Mouse (Mus musculus) forebrain, embryonic 13.5 days (tissue): ENCODE results near the gene Vps11. TPM values are rescaled to one million over a fixed set of nuclear protein-coding genes. Genes with fewer than 3 reads are reported as not detected.
"Not testable (repeated sequence)": the region's sequence is repeated elsewhere in the genome, so short reads cannot be mapped to it uniquely, and the experiment has no call there.

Source experiments
- ATAC-seq: fragments of 200-750 bp; cut with Nextera tagmentation; 2 replicates; pipeline ENCODE4 v1.8.0; 2017
- H3K27ac ChIP-seq: fragments of 300-500 bp; sonication (generic); 2 replicates; pipeline ENCODE4 v1.5.1; 2015; ENCODE audit warnings: inconsistent platforms, mild to moderate bottlenecking, moderate library complexity
- H3K27me3 ChIP-seq: fragments of 300-500 bp; sonication (generic); 2 replicates; pipeline ENCODE4 v1.6.1; 2015; ENCODE audit warnings: mild to moderate bottlenecking, inconsistent platforms
- H3K36me3 ChIP-seq: fragments of 300-500 bp; sonication (generic); 2 replicates; pipeline ENCODE4 v1.6.1; 2015; ENCODE audit warnings: mild to moderate bottlenecking, inconsistent platforms; ENCODE audit not compliant: poor library complexity, severe bottlenecking
- H3K4me1 ChIP-seq: fragments of 300-500 bp; sonication (generic); 2 replicates; pipeline ENCODE4 v1.6.1; 2015; ENCODE audit warnings: inconsistent platforms
- H3K4me2 ChIP-seq: fragments of 300-500 bp; sonication (generic); 2 replicates; pipeline ENCODE4 v1.6.1; 2015; ENCODE audit warnings: inconsistent platforms, mild to moderate bottlenecking, moderate library complexity
- H3K4me3 ChIP-seq: fragments of 300-500 bp; sonication (generic); 2 replicates; pipeline ENCODE4 v1.5.1; 2015; ENCODE audit warnings: mild to moderate bottlenecking, inconsistent platforms
- H3K9ac ChIP-seq: fragments of 300-500 bp; sonication (generic); 2 replicates; pipeline ENCODE4 v1.6.1; 2015; ENCODE audit warnings: mild to moderate bottlenecking, inconsistent platforms
- H3K9me3 ChIP-seq: fragments of 300-500 bp; sonication (generic); replicated peaks from 2 replicates; pipeline ENCODE4 v1.6.1; 2016; ENCODE audit warnings: inconsistent platforms
- WGBS: fragments of 180-500 bp; shearing (Covaris S2); methylation state at CpG from one replicate; pipeline ENCODE4 v1.1.7; 2015; 5-methylcytosine and 5-hydroxymethylcytosine counted together
- polyA plus RNA-seq: library from polyadenylated mRNA; unstranded; fragments of >200 nt; fragmentation: Nextera tagmentation; extraction: Ambion mirVana; gene quantifications from 2 replicates; pipeline ENCODE4 v1.2.1, GENCODE M21; 2015

Vps11 gene
- polyA plus RNA-seq, 1 experiment from 2014 or later = 34.9 TPM

DNA sequence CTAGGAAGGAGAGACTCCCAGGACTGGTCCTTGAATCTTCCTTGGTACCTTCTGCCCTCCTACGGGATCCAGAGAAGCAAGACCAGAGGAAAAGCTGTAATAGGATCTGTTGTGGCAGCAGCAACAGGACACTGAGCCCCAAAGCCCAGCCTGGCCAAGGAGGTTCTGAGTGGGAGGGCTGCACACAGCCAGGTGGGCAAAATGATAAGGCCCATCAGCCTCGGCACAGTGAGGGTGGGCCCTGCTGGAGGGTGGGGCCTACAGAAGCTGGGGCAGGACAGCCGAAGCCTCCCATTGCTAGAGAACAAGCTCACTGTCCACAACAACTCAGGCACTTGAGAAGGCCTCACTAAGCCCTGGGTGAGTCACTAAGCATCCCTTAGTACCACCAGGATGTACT is 19.3 kb downstream of the Vps11 start:
- H3K27me3 ChIP-seq = no peaks in the 10 kb centered on the region
- H3K27ac ChIP-seq = no peak overlapping the region
- 94% methylated on average over 3 of the region's 3 CpGs for WGBS
- peaks cover 25% of the 10 kb centered on the region for H3K4me1 ChIP-seq
- H3K9me3 ChIP-seq = no peaks in the 10 kb centered on the region
- H3K36me3 ChIP-seq = peaks cover 55% of the 10 kb centered on the region
- H3K9ac ChIP-seq = no peak overlapping the region
- no peak overlapping the region for H3K4me3 ChIP-seq
- no peak overlapping the region for H3K4me2 ChIP-seq
- no peak for ATAC-seq

DNA sequence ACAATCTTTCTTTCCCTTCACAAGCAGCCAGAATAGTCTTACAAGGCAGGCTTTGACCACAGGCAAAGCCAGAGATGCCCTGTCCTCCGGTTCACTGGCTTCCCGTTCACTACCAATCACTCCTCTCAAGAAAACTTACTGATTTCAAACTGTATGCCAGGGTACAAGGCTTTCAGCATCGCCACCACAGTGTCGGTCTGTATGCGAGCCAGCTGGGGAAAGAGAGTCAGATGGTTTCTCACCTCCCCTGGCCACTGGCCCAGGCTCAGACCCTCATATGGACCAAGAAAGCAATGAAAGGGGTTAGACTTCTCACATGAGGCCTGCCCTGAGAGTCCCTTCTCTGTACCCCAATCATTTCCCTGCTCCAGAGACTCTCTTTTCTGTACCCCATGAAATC is 20.0 kb downstream of the Vps11 start:
- no peak overlapping the region for H3K4me3 ChIP-seq
- peaks cover 55% of the 10 kb centered on the region for H3K36me3 ChIP-seq
- no peak overlapping the region for H3K9ac ChIP-seq
- H3K27ac ChIP-seq = no peak overlapping the region
- H3K4me1 ChIP-seq = peaks cover 32% of the 10 kb centered on the region
- ATAC-seq = no peak
- no peak overlapping the region for H3K4me2 ChIP-seq
- no peaks in the 10 kb centered on the region for H3K9me3 ChIP-seq
- H3K27me3 ChIP-seq = no peaks in the 10 kb centered on the region
- WGBS = 96% methylated on average over 5 of the region's 5 CpGs

DNA sequence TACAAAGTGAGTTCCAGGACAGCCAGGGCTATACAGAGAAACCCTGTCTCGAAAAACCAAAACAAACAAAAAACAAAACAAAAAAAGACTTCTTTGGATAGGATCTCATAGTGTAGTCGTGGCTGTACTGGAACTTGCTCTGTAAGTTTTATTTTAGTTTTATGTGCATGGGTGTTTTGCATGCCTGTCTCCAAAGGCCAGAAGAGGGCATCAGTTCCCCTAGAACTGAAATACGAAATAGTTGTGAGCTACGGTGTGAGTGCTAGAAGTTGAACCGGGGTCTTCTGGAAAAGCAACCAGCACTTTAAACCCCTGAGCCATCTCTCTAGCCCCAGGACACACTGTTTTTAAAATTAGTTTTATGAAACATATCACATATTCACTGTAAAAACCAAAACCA is 22.9 kb downstream of the Vps11 start:
- H3K4me2 ChIP-seq = no peak overlapping the region
- 84% methylated on average over 5 of the region's 5 CpGs for WGBS
- ATAC-seq = no peak
- no peaks in the 10 kb centered on the region for H3K27me3 ChIP-seq
- no peak overlapping the region for H3K4me3 ChIP-seq
- H3K9ac ChIP-seq = no peak overlapping the region
- H3K27ac ChIP-seq = no peak overlapping the region
- H3K36me3 ChIP-seq = peaks cover 50% of the 10 kb centered on the region
- no peaks in the 10 kb centered on the region; the same call in 1 of the 2 replicates for H3K9me3 ChIP-seq
- H3K4me1 ChIP-seq = peaks cover 34% of the 10 kb centered on the region

DNA sequence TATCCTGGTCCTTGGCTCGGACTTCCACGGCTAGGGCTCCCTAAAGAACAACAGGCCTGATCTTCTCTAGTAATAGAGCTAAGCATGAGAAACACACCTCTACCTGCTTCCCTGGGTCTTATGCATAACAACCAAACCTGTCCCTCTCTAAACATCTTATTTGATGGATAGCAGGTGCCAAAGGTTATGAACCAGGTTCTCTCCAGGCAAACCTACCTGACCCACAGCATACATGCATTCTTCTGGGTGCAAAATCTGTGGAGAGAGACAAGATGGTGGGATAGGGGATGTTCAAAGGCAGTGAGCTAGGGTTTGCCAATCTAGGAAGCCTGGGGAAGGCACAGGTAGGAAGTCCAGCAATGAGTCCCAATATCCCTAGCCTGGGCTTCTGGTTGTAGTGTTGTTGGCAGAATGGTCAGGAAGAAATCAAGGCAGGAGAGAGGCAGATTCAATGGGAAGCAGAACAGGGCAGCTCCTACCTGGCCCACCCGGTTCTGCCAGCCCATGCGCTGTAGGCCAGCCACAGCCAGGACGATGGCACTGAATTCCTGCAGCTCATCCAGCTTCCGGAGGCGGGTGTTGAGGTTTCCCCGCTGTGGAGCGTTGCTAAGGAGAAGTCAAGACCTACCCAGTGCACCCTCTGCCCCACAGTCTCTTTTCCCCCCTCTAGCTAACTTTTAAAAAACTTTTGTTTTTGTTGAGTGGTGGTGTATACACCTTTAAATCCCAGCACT is 23.9 kb downstream of the Vps11 start:
- Histone ChIP-seq H3K36me3 (peaks cover 60% of the 10 kb centered on the region), H3K9ac (peak overlapping the region; percentile 98), H3K4me2 (peak overlapping the region; percentile 81), H3K27ac (peak overlapping the region; percentile 21; the same call in 1 of the 2 replicates), H3K4me1 (peaks cover 25% of the 10 kb centered on the region), H3K9me3 (no peaks in the 10 kb centered on the region; the same call in 1 of the 2 replicates), H3K4me3 (peak overlapping the region; percentile 92), H3K27me3 (no peaks in the 10 kb centered on the region)
- WGBS = 64% methylated on average over 9 of the region's 9 CpGs
- no peak for ATAC-seq

- Histone ChIP-seq H3K27me3 (no peaks in the 10 kb centered on the region), H3K4me3 (peak overlapping the region; percentile 92), H3K4me1 (peaks cover 23% of the 10 kb centered on the region), H3K36me3 (peaks cover 65% of the 10 kb centered on the region), H3K9me3 (no peaks in the 10 kb centered on the region; the same call in 1 of the 2 replicates), H3K9ac (peak overlapping the region; percentile 98), H3K27ac (no peak overlapping the region; the same call in 1 of the 2 replicates), H3K4me2 (peak overlapping the region; percentile 81)
- WGBS = 84% methylated on average over 3 of the region's 3 CpGs
- no peak for ATAC-seq
Observed at GRCm38 (mm10) chr9:44336964-44337363, 24.5 kb downstream of the Vps11 start.

GRCm38 (mm10) chr9:44336513-44336912 is 25.0 kb downstream of the Vps11 start:
- WGBS = 21% methylated on average over 4 of the region's 4 CpGs
- Histone ChIP-seq H3K36me3 (peaks cover 68% of the 10 kb centered on the region), H3K4me3 (peak overlapping the region; percentile 92), H3K9ac (peak overlapping the region; percentile 98), H3K4me2 (peak overlapping the region; percentile 81), H3K4me1 (peaks cover 23% of the 10 kb centered on the region)
- not testable (repeated sequence) for H3K27me3 ChIP-seq, H3K27ac ChIP-seq, H3K9me3 ChIP-seq, ATAC-seq

DNA sequence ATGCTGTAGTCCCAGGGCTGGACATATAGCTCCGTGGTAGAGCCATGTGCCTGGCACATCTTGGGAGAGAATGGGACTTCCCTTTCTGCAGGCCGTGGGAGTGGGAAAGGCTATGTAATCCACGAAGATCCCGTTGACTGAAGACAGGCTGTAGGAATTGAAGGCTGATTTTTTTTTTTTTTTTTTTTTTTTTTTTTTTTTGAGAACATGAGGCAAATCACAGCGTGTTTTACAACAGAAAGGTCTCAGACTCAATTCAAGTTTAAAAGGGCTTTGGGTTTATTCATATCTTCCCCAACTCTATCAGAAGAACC is 25.4 kb downstream of the Vps11 start:
- ATAC-seq = no peak
- Histone ChIP-seq H3K4me1 (peaks cover 23% of the 10 kb centered on the region), H3K9ac (peak overlapping the region; percentile 98), H3K9me3 (no peaks in the 10 kb centered on the region; the same call in 1 of the 2 replicates), H3K4me3 (peak overlapping the region; percentile 92), H3K27me3 (no peaks in the 10 kb centered on the region), H3K36me3 (peaks cover 68% of the 10 kb centered on the region), H3K4me2 (peak overlapping the region; percentile 81), H3K27ac (peak overlapping the region; percentile 98; the same call in 1 of the 2 replicates)
- 0% methylated on average over 5 of the region's 5 CpGs for WGBS

DNA sequence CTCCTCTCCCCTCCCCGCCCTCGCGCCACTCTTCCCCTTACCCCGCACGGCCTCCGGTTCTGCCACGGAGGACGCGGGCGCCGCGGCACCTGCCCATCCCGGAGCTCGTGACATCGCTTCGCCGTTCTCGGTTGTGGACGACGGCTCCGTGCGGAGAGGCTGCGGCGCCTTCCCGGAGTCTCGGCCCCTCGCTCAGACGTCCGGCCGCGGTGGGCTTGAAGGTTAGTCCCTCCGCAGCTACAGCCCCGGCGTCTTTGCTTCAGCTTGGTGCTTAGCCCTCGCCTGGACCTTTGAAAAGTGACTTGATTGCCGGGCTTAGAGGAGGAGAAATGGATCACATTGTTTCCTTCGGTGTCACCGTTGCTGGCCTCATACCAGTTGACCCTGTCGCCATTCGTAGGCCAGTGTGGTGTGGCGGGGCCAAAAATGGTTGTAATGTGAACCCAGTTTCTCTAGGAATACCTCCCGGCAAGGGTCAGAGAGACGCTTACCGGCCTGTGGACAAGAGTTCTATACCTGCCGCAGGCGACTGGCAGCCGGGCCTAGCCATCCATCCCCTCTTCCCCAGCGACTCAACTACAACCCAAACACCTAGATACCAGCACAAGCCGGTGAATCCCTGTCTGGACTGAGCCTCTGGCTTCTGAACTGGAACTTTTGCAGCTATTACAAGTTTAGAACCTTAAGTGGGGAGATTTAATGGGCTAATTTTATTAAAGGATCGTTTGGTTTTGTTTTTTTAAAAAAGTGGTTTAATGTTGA is 26.0 kb downstream of the Vps11 start:
- Histone ChIP-seq H3K36me3 (peaks cover 70% of the 10 kb centered on the region), H3K9ac (peak overlapping the region; percentile 98), H3K4me2 (peak overlapping the region; percentile 81), H3K9me3 (no peaks in the 10 kb centered on the region; the same call in 1 of the 2 replicates), H3K4me1 (peaks cover 23% of the 10 kb centered on the region), H3K27ac (peak overlapping the region; percentile 98), H3K27me3 (no peaks in the 10 kb centered on the region), H3K4me3 (peak overlapping the region; percentile 92)
- WGBS = under 1% methylated on average over 50 of the region's 50 CpGs
- peak; percentile 28; the same call in 1 of the 2 replicates for ATAC-seq

DNA sequence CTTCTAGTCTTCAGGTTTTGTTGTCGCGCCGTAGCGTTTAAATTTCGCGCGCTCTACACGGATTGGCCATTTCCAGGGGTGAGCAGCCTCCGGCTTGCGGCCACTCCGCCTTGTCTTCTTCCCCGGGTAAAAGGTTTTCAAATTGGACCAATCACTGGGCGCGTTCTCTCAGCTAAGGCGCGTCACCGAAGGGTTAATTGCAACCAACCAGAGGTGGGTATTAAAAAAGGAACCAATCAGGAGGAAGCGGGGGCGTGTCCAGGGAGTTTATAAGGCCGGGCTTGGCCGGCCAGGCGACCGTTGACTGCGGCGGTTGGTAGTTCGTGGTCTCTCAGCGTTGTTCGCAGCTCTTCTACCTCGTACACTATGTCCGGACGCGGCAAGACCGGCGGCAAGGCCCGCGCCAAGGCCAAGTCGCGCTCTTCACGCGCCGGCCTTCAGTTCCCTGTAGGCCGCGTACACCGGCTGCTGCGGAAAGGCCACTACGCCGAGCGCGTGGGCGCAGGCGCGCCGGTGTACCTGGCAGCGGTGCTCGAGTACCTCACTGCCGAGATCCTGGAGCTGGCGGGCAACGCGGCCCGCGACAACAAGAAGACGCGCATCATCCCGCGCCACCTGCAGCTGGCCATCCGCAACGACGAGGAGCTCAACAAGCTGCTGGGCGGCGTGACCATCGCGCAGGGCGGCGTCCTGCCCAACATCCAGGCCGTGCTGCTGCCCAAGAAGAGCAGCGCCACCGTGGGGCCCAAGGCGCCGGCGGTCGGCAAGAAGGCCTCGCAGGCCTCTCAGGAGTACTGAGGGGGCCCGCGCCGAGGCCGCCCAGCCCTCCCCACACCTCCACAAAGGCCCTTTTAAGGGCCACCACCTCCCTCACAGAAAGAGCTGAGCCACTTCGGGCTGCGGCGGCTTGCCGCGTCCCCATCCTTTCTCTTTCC is 26.8 kb downstream of the Vps11 start, which contains the start of gene H2afx:
Gene H2afx (plus strand): TSS at position 299 of the 935 bp plus-strand sequence.
- peak within 1 kb of the TSS; percentile 98 for H3K27ac ChIP-seq
- under 1% methylated on average over 84 of the region's 91 CpGs for WGBS
- H3K9ac ChIP-seq = peak within 1 kb of the TSS; percentile 98
- peaks cover 72% of the 10 kb centered on the region for H3K36me3 ChIP-seq
- peak within 1 kb of the TSS; percentile 81 for H3K4me2 ChIP-seq
- H3K27me3 ChIP-seq = no peaks in the 10 kb centered on the region
- peak within 1 kb of the TSS; percentile 92 for H3K4me3 ChIP-seq
- ATAC-seq = peak; percentile 95
- H3K9me3 ChIP-seq = no peaks in the 10 kb centered on the region; the same call in 1 of the 2 replicates
- H3K4me1 ChIP-seq = peaks cover 23% of the 10 kb centered on the region

DNA sequence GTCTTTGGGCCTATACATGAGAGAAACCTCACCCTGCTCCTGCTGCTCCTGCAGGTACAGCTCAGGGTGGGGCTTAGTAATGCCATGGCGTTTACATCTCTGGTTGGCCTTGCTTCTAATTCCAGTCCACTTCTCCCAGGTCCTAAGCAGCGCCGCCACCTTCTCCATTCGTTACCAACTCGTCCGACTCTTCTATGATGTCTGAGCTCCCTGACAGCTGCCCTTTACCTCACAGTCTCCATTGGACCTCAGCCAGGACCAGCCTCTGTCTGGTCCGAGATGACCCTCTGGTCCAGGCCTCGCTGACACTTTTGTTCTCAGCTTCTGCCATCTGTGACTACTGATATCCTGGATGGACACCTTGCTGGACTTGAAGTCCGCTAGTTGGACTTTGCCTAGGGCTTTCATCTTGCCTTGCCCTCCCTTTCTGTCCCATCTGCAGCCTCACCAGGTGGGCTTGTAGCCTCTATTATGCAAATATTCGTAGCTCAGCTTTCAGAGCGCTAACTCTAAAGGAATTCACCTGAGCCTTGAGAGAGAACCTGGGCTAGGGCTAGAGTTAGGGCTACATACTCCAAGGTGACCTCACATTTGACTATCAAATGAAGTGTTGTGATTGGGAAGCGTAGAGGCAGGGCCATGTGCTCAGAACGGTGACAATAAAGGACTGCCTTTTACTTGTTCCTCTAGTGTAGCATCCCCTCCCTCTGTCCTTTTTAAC is 28.4 kb downstream of the Vps11 start:
- Histone ChIP-seq H3K27me3 (no peaks in the 10 kb centered on the region), H3K36me3 (peaks cover 69% of the 10 kb centered on the region), H3K9ac (no peak overlapping the region), H3K4me2 (no peak overlapping the region), H3K4me3 (no peak overlapping the region), H3K4me1 (peaks cover 27% of the 10 kb centered on the region), H3K9me3 (no peaks in the 10 kb centered on the region; the same call in 1 of the 2 replicates), H3K27ac (no peak overlapping the region)
- 97% methylated on average over 13 of the region's 13 CpGs for WGBS
- ATAC-seq = no peak

DNA sequence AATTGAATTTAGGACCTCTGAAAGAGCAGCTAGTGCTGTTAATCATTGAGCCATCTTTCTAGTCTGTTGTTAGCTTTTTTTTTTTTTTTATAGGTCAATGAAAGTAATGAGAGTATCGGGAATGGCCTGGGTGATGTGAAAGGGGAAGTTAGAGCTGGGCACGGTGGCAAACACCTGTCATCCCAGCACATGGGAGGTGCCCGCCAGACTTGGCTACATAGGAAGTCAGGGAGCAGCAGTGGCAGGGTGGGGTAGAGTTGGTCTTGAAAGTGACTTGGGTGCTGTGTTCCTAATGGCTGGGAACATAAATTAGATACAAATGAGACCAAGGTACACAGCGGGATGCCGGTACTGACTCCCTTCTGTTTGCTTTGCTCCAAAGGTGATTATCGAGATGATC is 30.7 kb downstream of the Vps11 start:
- H3K9me3 ChIP-seq = no peaks in the 10 kb centered on the region; the same call in 1 of the 2 replicates
- no peak overlapping the region for H3K9ac ChIP-seq
- H3K4me3 ChIP-seq = no peak overlapping the region
- H3K27me3 ChIP-seq = no peaks in the 10 kb centered on the region
- H3K4me2 ChIP-seq = no peak overlapping the region
- peaks cover 53% of the 10 kb centered on the region for H3K36me3 ChIP-seq
- 95% methylated on average over 6 of the region's 6 CpGs for WGBS
- H3K27ac ChIP-seq = no peak overlapping the region
- H3K4me1 ChIP-seq = peaks cover 20% of the 10 kb centered on the region
- no peak for ATAC-seq
